Mouse (Mus musculus) liver, embryonic 13.5 days (tissue): ENCODE results near the gene Alms1. TPM values are rescaled to one million over a fixed set of nuclear protein-coding genes. Genes with fewer than 3 reads are reported as not detected.

Experiments
- microRNA-seq: library from miRNA; unstranded; fragments of <30 nt; microRNA quantifications from one replicate; pipeline ENCODE4, GENCODE M21; 2016
- polyA plus RNA-seq: library from polyadenylated mRNA; unstranded; fragments of >200 nt; fragmentation: Nextera tagmentation; extraction: Ambion mirVana; gene quantifications from 2 replicates; pipeline ENCODE4 v1.2.1, GENCODE M21; 2015

Gene Alms1
- polyA plus RNA-seq, 1 experiment from 2014 or later = 1.6 TPM

Small RNA genes lying within 50 kb of the gene (microRNA-seq; reads per million reads assigned to microRNA genes)
- gene Gm27317 = not detected

Other genes with a start within 250 kb of the Alms1 start
- gene Rab11fip5, start 212.9 kb upstream of the Alms1 start, polyA plus RNA-seq = 0.61 and 0.71 TPM in 2 replicates
- gene Noto, start 163.6 kb upstream of the Alms1 start, polyA plus RNA-seq = not detected in 2 replicates
- gene Smyd5, start 155.5 kb upstream of the Alms1 start, polyA plus RNA-seq = 31.6 and 33.7 TPM in 2 replicates
- 408 and 426 TPM in 2 replicates for gene Cct7, start 136.0 kb upstream of the Alms1 start, polyA plus RNA-seq
- gene Pradc1, start 135.6 kb upstream of the Alms1 start, polyA plus RNA-seq = 34.8 and 35.6 TPM in 2 replicates
- not detected in 2 replicates for gene Fbxo41, start 84.5 kb upstream of the Alms1 start, polyA plus RNA-seq
- gene Egr4, start 73.9 kb upstream of the Alms1 start, polyA plus RNA-seq = not detected in 2 replicates
- not detected in 2 replicates for gene Nat8f7, start 125.7 kb downstream of the Alms1 start, polyA plus RNA-seq
- gene Nat8f3, start 178.2 kb downstream of the Alms1 start, polyA plus RNA-seq = not detected in 2 replicates
- gene Nat8f6, start 233.4 kb downstream of the Alms1 start, polyA plus RNA-seq = not detected in 2 replicates
- gene Nat8f5, start 233.4 kb downstream of the Alms1 start, polyA plus RNA-seq = not detected in 2 replicates
- gene Nat8, start 244.6 kb downstream of the Alms1 start, polyA plus RNA-seq = not detected in 2 replicates